Mouse (Mus musculus) midbrain, embryonic 11.5 days (tissue): Measurements from ENCODE around the gene Gjd3. TPM values are rescaled to one million over a fixed set of nuclear protein-coding genes. Genes with fewer than 3 reads are reported as not detected.

Experiments used
- ATAC-seq: fragments of 200-750 bp; cut with Nextera tagmentation; 2 replicates; pipeline ENCODE4 v1.8.0; 2017; ENCODE audit warnings: moderate TSS enrichment, moderate library complexity; ENCODE audit not compliant: low FRiP score
- DNase-seq: peaks from one replicate; pipeline ENCODE4 v3.0.0; 2015; ENCODE audit warnings: low spot score; ENCODE audit errors: missing footprints
- H3K27ac ChIP-seq: fragments of 300-500 bp; sonication (generic); 2 replicates; pipeline ENCODE4 v1.5.1; 2014; ENCODE audit warnings: low read depth, low read length
- H3K27me3 ChIP-seq: fragments of 300-500 bp; sonication (generic); 2 replicates; pipeline ENCODE4 v1.6.1; 2014; ENCODE audit warnings: mild to moderate bottlenecking, low read length, moderate library complexity, mixed read lengths; ENCODE audit not compliant: control insufficient read depth, insufficient read depth
- H3K36me3 ChIP-seq: fragments of 300-500 bp; sonication (generic); 2 replicates; pipeline ENCODE4 v1.6.1; 2014; ENCODE audit warnings: mild to moderate bottlenecking, low read length, moderate library complexity, mixed read lengths; ENCODE audit not compliant: control insufficient read depth, insufficient read depth
- H3K4me1 ChIP-seq: fragments of 300-500 bp; sonication (generic); 2 replicates; pipeline ENCODE4 v1.6.1; 2014; ENCODE audit warnings: low read length; ENCODE audit not compliant: control insufficient read depth, insufficient read depth
- H3K4me2 ChIP-seq: fragments of 300-500 bp; sonication (generic); 2 replicates; pipeline ENCODE4 v1.6.1; 2014; ENCODE audit warnings: mild to moderate bottlenecking, moderate library complexity
- H3K4me3 ChIP-seq: fragments of 300-500 bp; sonication (generic); 2 replicates; pipeline ENCODE4 v1.5.1; 2014; ENCODE audit warnings: low read depth, low read length
- H3K9ac ChIP-seq: fragments of 300-500 bp; sonication (generic); 2 replicates; pipeline ENCODE4 v1.6.1; 2014; ENCODE audit warnings: low read length
- H3K9me3 ChIP-seq: fragments of 300-500 bp; sonication (generic); 2 replicates; pipeline ENCODE4 v1.6.1; 2016; ENCODE audit warnings: low read length; ENCODE audit not compliant: control insufficient read depth
- WGBS: fragments of 180-500 bp; shearing (Covaris S2); extraction: QIAGEN DNeasy Blood & Tissue Kit; methylation state at CpG from one replicate; pipeline ENCODE4 v1.1.7; 2014; 5-methylcytosine and 5-hydroxymethylcytosine counted together
- polyA plus RNA-seq: library from polyadenylated mRNA; unstranded; fragments of >200 nt; fragmentation: Nextera tagmentation; extraction: Ambion mirVana; gene quantifications from 2 replicates; pipeline ENCODE4 v1.2.1, GENCODE M21; 2014

Gjd3 gene
- polyA plus RNA-seq, 1 experiment from 2014 or later = not detected

GRCm38 (mm10) chr11:98939084-98939952, 43.5 kb downstream of the Gjd3 start:
- WGBS = 56% methylated on average over 15 of the region's 15 CpGs
- no peaks in the 10 kb centered on the region for H3K9me3 ChIP-seq
- no peak overlapping the region for H3K27ac ChIP-seq
- H3K4me3 ChIP-seq = no peak overlapping the region
- H3K27me3 ChIP-seq = peaks cover 8% of the 10 kb centered on the region
- H3K9ac ChIP-seq = no peak overlapping the region
- ATAC-seq = no peak
- H3K4me1 ChIP-seq = peaks cover 66% of the 10 kb centered on the region
- peak overlapping the region; percentile 93; the same call in 1 of the 2 replicates for H3K4me2 ChIP-seq
- H3K36me3 ChIP-seq = no peaks in the 10 kb centered on the region
- DNase-seq = peak; percentile 80

GRCm38 (mm10) chr11:98938701-98939083, 44.1 kb downstream of the Gjd3 start:
- peaks cover 62% of the 10 kb centered on the region for H3K4me1 ChIP-seq
- H3K27me3 ChIP-seq = peaks cover 8% of the 10 kb centered on the region
- H3K36me3 ChIP-seq = no peaks in the 10 kb centered on the region
- DNase-seq (no peak), ATAC-seq (no peak)
- peak overlapping the region; percentile 93; the same call in 1 of the 2 replicates for H3K4me2 ChIP-seq
- no peak overlapping the region; the same call in 1 of the 2 replicates for H3K4me3 ChIP-seq
- no peak overlapping the region for H3K27ac ChIP-seq
- WGBS = 49% methylated on average over 7 of the region's 7 CpGs
- no peak overlapping the region for H3K9ac ChIP-seq
- H3K9me3 ChIP-seq = no peaks in the 10 kb centered on the region

GRCm38 (mm10) chr11:98937914-98938694, 44.7 kb downstream of the Gjd3 start:
- Histone ChIP-seq H3K9me3 (no peaks in the 10 kb centered on the region), H3K4me3 (peak overlapping the region; percentile 58), H3K27ac (no peak overlapping the region), H3K9ac (peak overlapping the region; percentile 70), H3K27me3 (peaks cover 8% of the 10 kb centered on the region), H3K4me1 (peaks cover 58% of the 10 kb centered on the region), H3K4me2 (peak overlapping the region; percentile 93), H3K36me3 (no peaks in the 10 kb centered on the region)
- ATAC-seq (peak; percentile 24; the same call in 1 of the 2 replicates), DNase-seq (peak; percentile 93)
- WGBS = 1% methylated on average over 39 of the region's 39 CpGs

- peak overlapping the region; percentile 93 for H3K4me2 ChIP-seq
- H3K4me3 ChIP-seq = peak overlapping the region; percentile 58
- H3K9me3 ChIP-seq = no peaks in the 10 kb centered on the region
- H3K27ac ChIP-seq = no peak overlapping the region
- under 1% methylated on average over 36 of the region's 38 CpGs for WGBS
- peak overlapping the region; percentile 70 for H3K9ac ChIP-seq
- H3K27me3 ChIP-seq = peaks cover 8% of the 10 kb centered on the region
- ATAC-seq (peak; percentile 88), DNase-seq (peak; percentile 97)
- H3K4me1 ChIP-seq = peaks cover 58% of the 10 kb centered on the region
- H3K36me3 ChIP-seq = no peaks in the 10 kb centered on the region
These were observed 45.4 kb downstream of the Gjd3 start for GRCm38 (mm10) chr11:98937410-98937913.

- no peaks in the 10 kb centered on the region for H3K36me3 ChIP-seq
- peaks cover 62% of the 10 kb centered on the region for H3K4me1 ChIP-seq
- WGBS = 2% methylated on average over 23 of the region's 23 CpGs
- peak; percentile 29 for ATAC-seq
- DNase-seq = peak; percentile 91
- H3K4me3 ChIP-seq = peak overlapping the region; percentile 58
- no peak overlapping the region for H3K27ac ChIP-seq
- peak overlapping the region; percentile 93 for H3K4me2 ChIP-seq
- H3K27me3 ChIP-seq = peaks cover 8% of the 10 kb centered on the region
- no peaks in the 10 kb centered on the region for H3K9me3 ChIP-seq
- peak overlapping the region; percentile 57 for H3K9ac ChIP-seq
These were observed 46.0 kb downstream of the Gjd3 start for GRCm38 (mm10) chr11:98936606-98937409.

- Histone ChIP-seq H3K9ac (peak overlapping the region; percentile 16; the same call in 1 of the 2 replicates), H3K27me3 (peaks cover 8% of the 10 kb centered on the region), H3K36me3 (no peaks in the 10 kb centered on the region), H3K4me3 (peak overlapping the region; percentile 21), H3K4me1 (peaks cover 58% of the 10 kb centered on the region), H3K27ac (no peak overlapping the region), H3K4me2 (peak overlapping the region; percentile 93), H3K9me3 (no peaks in the 10 kb centered on the region)
- DNase-seq (peak; percentile 90), ATAC-seq (no peak)
- WGBS = 1% methylated on average over 29 of the region's 29 CpGs
These were observed 46.6 kb downstream of the Gjd3 start for GRCm38 (mm10) chr11:98936170-98936569.

GRCm38 (mm10) chr11:98935123-98935522, 47.7 kb downstream of the Gjd3 start:
- H3K4me1 ChIP-seq = peaks cover 53% of the 10 kb centered on the region
- no peaks in the 10 kb centered on the region for H3K9me3 ChIP-seq
- no peak overlapping the region for H3K4me2 ChIP-seq
- peak; percentile 77 for DNase-seq
- peaks cover 8% of the 10 kb centered on the region for H3K27me3 ChIP-seq
- no peak for ATAC-seq
- no peak overlapping the region for H3K9ac ChIP-seq
- no peak overlapping the region for H3K27ac ChIP-seq
- no peaks in the 10 kb centered on the region for H3K36me3 ChIP-seq
- 85% methylated on average over 3 of the region's 3 CpGs for WGBS
- H3K4me3 ChIP-seq = no peak overlapping the region

GRCm38 (mm10) chr11:98934367-98934766, 48.4 kb downstream of the Gjd3 start:
- no peaks in the 10 kb centered on the region for H3K9me3 ChIP-seq
- no peak overlapping the region for H3K9ac ChIP-seq
- no peak overlapping the region for H3K27ac ChIP-seq
- DNase-seq = peak; percentile 83
- H3K4me2 ChIP-seq = no peak overlapping the region
- 77% methylated on average over 3 of the region's 3 CpGs for WGBS
- peaks cover 8% of the 10 kb centered on the region for H3K27me3 ChIP-seq
- H3K4me3 ChIP-seq = no peak overlapping the region
- no peaks in the 10 kb centered on the region for H3K36me3 ChIP-seq
- no peak for ATAC-seq
- peaks cover 57% of the 10 kb centered on the region for H3K4me1 ChIP-seq
